In genomic region chr4:134555956-134556580, GRCm38 (mm10) we compare ENCODE assay signal across 9 mouse cellular contexts. TPM values are rescaled to one million over a fixed set of nuclear protein-coding genes. Genes with fewer than 3 reads are reported as not detected.
DNase-seq lines count a peak whose midpoint lies in the region; ATAC-seq and TF ChIP-seq lines count a peak whose summit lies in the region.
"Had no signal": no experiment of that assay in that cellular context is flagged by ENCODE, and none has a peak within 500 bp of the region (broad histone marks: within the 10 kb centered on the region; RNA-seq: fewer than 3 reads in every experiment).

No protein-coding gene starts in this region.

- H3K9ac ChIP-seq in forebrain, postnatal 0 days, result no peak overlapping the region
- no peak overlapping the region for H3K9ac ChIP-seq in forebrain, embryonic 15.5 days (replicated peaks)
- no peak overlapping the region for H3K9ac ChIP-seq in liver, adult 2 months (ENCODE audit: low read depth, low read length)
- no peak overlapping the region for H3K9ac ChIP-seq in liver, embryonic 11.5 days (ENCODE audit: low read depth, low read length)
- no peak overlapping the region for H3K9ac ChIP-seq in ES-Bruce4 (ENCODE audit: low read depth, poor library complexity, severe bottlenecking)
- no peak overlapping the region for H3K9ac ChIP-seq in embryonic facial prominence, embryonic 11.5 days (replicated peaks; ENCODE audit: low read length)
- no peak overlapping the region for H3K9ac ChIP-seq in midbrain, embryonic 13.5 days (replicated peaks)
- H3K9ac ChIP-seq: heart, embryonic 13.5 days had no signal

- H3K27me3 ChIP-seq in forebrain, postnatal 0 days (ENCODE audit: insufficient read depth, low read length), result no peaks in the 10 kb centered on the region
- H3K27me3 ChIP-seq in forebrain, embryonic 15.5 days, result no peaks in the 10 kb centered on the region
- no peaks in the 10 kb centered on the region for H3K27me3 ChIP-seq in liver, adult 2 months (ENCODE audit: control insufficient read depth, insufficient read depth, low read length)
- no peaks in the 10 kb centered on the region for H3K27me3 ChIP-seq in liver, embryonic 11.5 days (replicated peaks; ENCODE audit: control insufficient read depth, insufficient read depth, low read length)
- peaks cover 1% of the 10 kb centered on the region; the same call in 1 of the 2 replicates for H3K27me3 ChIP-seq in ES-Bruce4 (ENCODE audit: control insufficient read depth, insufficient read depth, low read length, poor library complexity, severe bottlenecking)
- no peaks in the 10 kb centered on the region for H3K27me3 ChIP-seq in embryonic facial prominence, embryonic 11.5 days (ENCODE audit: control insufficient read depth, insufficient read depth, low read length)
- no peaks in the 10 kb centered on the region for H3K27me3 ChIP-seq in midbrain, embryonic 13.5 days
- H3K27me3 ChIP-seq: heart, embryonic 13.5 days had no signal

- H3K79me2 ChIP-seq in liver, adult 2 months (ENCODE audit: control insufficient read depth, insufficient read depth, low read length), result no peaks in the 10 kb centered on the region

- WGBS in forebrain, postnatal 0 days, result 59% methylated on average over 8 of the region's 8 CpGs
- WGBS in forebrain, embryonic 15.5 days, result 55% methylated on average over 8 of the region's 8 CpGs
- WGBS in liver, adult 2 months, result 75% methylated on average over 8 of the region's 8 CpGs
- 67% methylated on average over 7 of the region's 8 CpGs for WGBS in liver, embryonic 11.5 days
- 70% methylated on average over 8 of the region's 8 CpGs for WGBS in embryonic facial prominence, embryonic 11.5 days
- WGBS in midbrain, embryonic 13.5 days, result 57% methylated on average over 8 of the region's 8 CpGs

- no peak overlapping the region for H3K4me2 ChIP-seq in forebrain, postnatal 0 days (ENCODE audit: low read depth)
- H3K4me2 ChIP-seq in forebrain, embryonic 15.5 days (replicated peaks), result no peak overlapping the region
- H3K4me2 ChIP-seq in liver, embryonic 11.5 days, result no peak overlapping the region
- no peak overlapping the region for H3K4me2 ChIP-seq in embryonic facial prominence, embryonic 11.5 days (ENCODE audit: low read depth, low read length)
- no peak overlapping the region for H3K4me2 ChIP-seq in midbrain, embryonic 13.5 days (replicated peaks)
- H3K4me2 ChIP-seq: heart, embryonic 13.5 days had no signal

- peak; percentile 55 for DNase-seq in forebrain, postnatal 0 days
- no peak for DNase-seq in liver, adult 2 months (ENCODE audit: extremely low read depth, low read depth, low spot score)
- DNase-seq in liver, embryonic 11.5 days (ENCODE audit: low spot score), result no peak
- peak; percentile 44 for DNase-seq in embryonic facial prominence, embryonic 11.5 days (ENCODE audit: low spot score)

- no peaks in the 10 kb centered on the region for H3K4me1 ChIP-seq in forebrain, postnatal 0 days (ENCODE audit: insufficient read depth)
- H3K4me1 ChIP-seq in forebrain, embryonic 15.5 days, result peaks cover 22% of the 10 kb centered on the region
- H3K4me1 ChIP-seq in liver, adult 2 months (ENCODE audit: control insufficient read depth, insufficient read depth, low read length), result no peaks in the 10 kb centered on the region
- peaks cover 10% of the 10 kb centered on the region for H3K4me1 ChIP-seq in liver, embryonic 11.5 days (replicated peaks; ENCODE audit: control insufficient read depth, insufficient read depth, low read length)
- peaks cover 2% of the 10 kb centered on the region for H3K4me1 ChIP-seq in ES-Bruce4 (ENCODE audit: control insufficient read depth, insufficient read depth, low read length)
- H3K4me1 ChIP-seq in embryonic facial prominence, embryonic 11.5 days (ENCODE audit: control insufficient read depth, insufficient read depth, low read length), result no peaks in the 10 kb centered on the region
- peaks cover 21% of the 10 kb centered on the region for H3K4me1 ChIP-seq in midbrain, embryonic 13.5 days (replicated peaks)

- peak; percentile 62 for TF ChIP-seq CTCF in forebrain, postnatal 0 days (IDR thresholded peaks at IDR 0.05; ENCODE audit: low read depth)
- peak; percentile 46 for TF ChIP-seq CTCF in liver, adult 2 months (IDR thresholded peaks at IDR 0.05; ENCODE audit: low read depth, low read length)
- TF ChIP-seq CTCF in ES-Bruce4 (IDR thresholded peaks at IDR 0.05; ENCODE audit: low read depth, low read length), result peak; percentile 71

- no peaks in the 10 kb centered on the region for H3K36me3 ChIP-seq in forebrain, postnatal 0 days (ENCODE audit: insufficient read depth)
- H3K36me3 ChIP-seq in forebrain, embryonic 15.5 days, result no peaks in the 10 kb centered on the region
- no peaks in the 10 kb centered on the region for H3K36me3 ChIP-seq in liver, adult 2 months (ENCODE audit: control insufficient read depth, insufficient read depth, low read length)
- H3K36me3 ChIP-seq in liver, embryonic 11.5 days (ENCODE audit: control insufficient read depth, insufficient read depth, low read length), result no peaks in the 10 kb centered on the region
- H3K36me3 ChIP-seq in ES-Bruce4 (ENCODE audit: control insufficient read depth, insufficient read depth, low read length, poor library complexity, severe bottlenecking), result no peaks in the 10 kb centered on the region
- no peaks in the 10 kb centered on the region for H3K36me3 ChIP-seq in embryonic facial prominence, embryonic 11.5 days (replicated peaks; ENCODE audit: control insufficient read depth, insufficient read depth, low read depth, low read length)
- H3K36me3 ChIP-seq in midbrain, embryonic 13.5 days, result no peaks in the 10 kb centered on the region

- TF ChIP-seq POLR2A in liver, adult 2 months (IDR thresholded peaks at IDR 0.05; ENCODE audit: extremely low read depth, insufficient read depth, low read length), result no peak
- TF ChIP-seq POLR2A in ES-Bruce4 (IDR thresholded peaks at IDR 0.05; ENCODE audit: insufficient read depth, low read length), result no peak

- no peak overlapping the region for H3K27ac ChIP-seq in forebrain, postnatal 0 days (ENCODE audit: low read depth, low read length)
- no peak overlapping the region for H3K27ac ChIP-seq in forebrain, embryonic 15.5 days (replicated peaks)
- H3K27ac ChIP-seq in liver, adult 2 months (replicated peaks; ENCODE audit: insufficient read depth, low read depth, low read length), result no peak overlapping the region
- no peak overlapping the region for H3K27ac ChIP-seq in liver, embryonic 11.5 days (ENCODE audit: low read depth, low read length)
- H3K27ac ChIP-seq in ES-Bruce4 (ENCODE audit: insufficient read depth, low read length), result no peak overlapping the region
- H3K27ac ChIP-seq in embryonic facial prominence, embryonic 11.5 days (replicated peaks; ENCODE audit: low read depth, low read length), result no peak overlapping the region
- no peak overlapping the region for H3K27ac ChIP-seq in midbrain, embryonic 13.5 days
- H3K27ac ChIP-seq: heart, embryonic 13.5 days had no signal

- H3K4me3 ChIP-seq in forebrain, postnatal 0 days (ENCODE audit: low read depth, low read length), result no peak overlapping the region
- H3K4me3 ChIP-seq in forebrain, embryonic 15.5 days, result no peak overlapping the region
- no peak overlapping the region for H3K4me3 ChIP-seq in liver, adult 2 months (ENCODE audit: insufficient read depth, low read depth, low read length)
- no peak overlapping the region for H3K4me3 ChIP-seq in liver, embryonic 11.5 days (ENCODE audit: low read depth, low read length)
- H3K4me3 ChIP-seq in ES-Bruce4 (ENCODE audit: low read depth, low read length), result no peak overlapping the region
- H3K4me3 ChIP-seq in embryonic facial prominence, embryonic 11.5 days (ENCODE audit: low read depth, low read length), result no peak overlapping the region
- no peak overlapping the region for H3K4me3 ChIP-seq in midbrain, embryonic 13.5 days (replicated peaks)
- H3K4me3 ChIP-seq: heart, embryonic 13.5 days had no signal

- no peak for ATAC-seq in forebrain, postnatal 0 days
- ATAC-seq in forebrain, embryonic 15.5 days (replicated peaks), result no peak
- ATAC-seq in liver, embryonic 11.5 days (replicated peaks; ENCODE audit: low FRiP score), result no peak
- no peak for ATAC-seq in embryonic facial prominence, embryonic 11.5 days (replicated peaks; ENCODE audit: insufficient number of reproducible peaks, low FRiP score, low TSS enrichment, low read depth)
- ATAC-seq in frontal cortex, adult (ENCODE audit: low TSS enrichment), result no peak
- ATAC-seq in midbrain, embryonic 13.5 days, result no peak

- no peak for TF ChIP-seq EP300 in ES-Bruce4 (IDR thresholded peaks at IDR 0.05; ENCODE audit: insufficient read depth, low read depth, low read length)

- no peaks in the 10 kb centered on the region for H3K9me3 ChIP-seq in forebrain, postnatal 0 days (ENCODE audit: low read length)
- no peaks in the 10 kb centered on the region for H3K9me3 ChIP-seq in forebrain, embryonic 15.5 days
- no peaks in the 10 kb centered on the region for H3K9me3 ChIP-seq in liver, embryonic 11.5 days (ENCODE audit: control insufficient read depth, low read length)
- no peaks in the 10 kb centered on the region for H3K9me3 ChIP-seq in ES-Bruce4 (replicated peaks; ENCODE audit: control insufficient read depth, insufficient read depth, low read length, poor library complexity, severe bottlenecking)
- no peaks in the 10 kb centered on the region for H3K9me3 ChIP-seq in embryonic facial prominence, embryonic 11.5 days (replicated peaks; ENCODE audit: control insufficient read depth, low read length)
- H3K9me3 ChIP-seq in midbrain, embryonic 13.5 days, result no peaks in the 10 kb centered on the region
- H3K9me3 ChIP-seq: heart, embryonic 13.5 days had no signal

RNA-seq across cellular contexts. Expression of gene Selenon, which starts 4.1 kb away (rescaled TPM):
- 17.1 and 17.9 TPM in 2 replicates for total RNA-seq in forebrain, postnatal 0 days (2014; rRNA removed)
- 11.8 and 13.4 TPM in 2 replicates for polyA plus RNA-seq in forebrain, postnatal 0 days (2015; fragmentation: Nextera tagmentation; extraction: Ambion mirVana)
- polyA plus RNA-seq in forebrain, embryonic 15.5 days (2015; fragmentation: Nextera tagmentation; extraction: Ambion mirVana), result 11.8 and 27.5 TPM in 2 replicates
- total RNA-seq in liver, adult 2 months (2014; rRNA removed), result 0.74 and 1.1 TPM in 2 replicates
- 1.2 and 2.4 TPM in 2 replicates for polyA plus RNA-seq in liver, adult 2 months (2012; rRNA removed)
- polyA plus RNA-seq in liver, embryonic 11.5 days (2014; fragmentation: Nextera tagmentation; extraction: Ambion mirVana), result 12.4 and 13.1 TPM in 2 replicates
- 21.6 and 23.0 TPM in 2 replicates for polyA plus RNA-seq in ES-Bruce4 (2011; ENCODE audit: insufficient read depth, insufficient read length, low read depth, missing spikeins)
- polyA plus RNA-seq in embryonic facial prominence, embryonic 11.5 days (2014; fragmentation: Nextera tagmentation; extraction: Ambion mirVana), result 23.6 and 34.4 TPM in 2 replicates
- 11.1 and 11.5 TPM in 2 replicates for polyA plus RNA-seq in midbrain, embryonic 13.5 days (2015; fragmentation: Nextera tagmentation; extraction: Ambion mirVana)

RNA-seq across cellular contexts. Expression of gene Mtfr1l, which starts 20.9 kb away (rescaled TPM):
- 116 and 119 TPM in 2 replicates for total RNA-seq in forebrain, postnatal 0 days (2014; rRNA removed)
- polyA plus RNA-seq in forebrain, postnatal 0 days (2015; fragmentation: Nextera tagmentation; extraction: Ambion mirVana), result 191 and 194 TPM in 2 replicates
- 157 and 161 TPM in 2 replicates for polyA plus RNA-seq in forebrain, embryonic 15.5 days (2015; fragmentation: Nextera tagmentation; extraction: Ambion mirVana)
- total RNA-seq in liver, adult 2 months (2014; rRNA removed), result 50.9 and 55.1 TPM in 2 replicates
- 80.1 and 96.7 TPM in 2 replicates for polyA plus RNA-seq in liver, adult 2 months (2012; rRNA removed)
- 107 and 114 TPM in 2 replicates for polyA plus RNA-seq in liver, embryonic 11.5 days (2014; fragmentation: Nextera tagmentation; extraction: Ambion mirVana)
- 50.5 and 51.9 TPM in 2 replicates for polyA plus RNA-seq in ES-Bruce4 (2011; ENCODE audit: insufficient read depth, insufficient read length, low read depth, missing spikeins)
- 137 and 138 TPM in 2 replicates for polyA plus RNA-seq in embryonic facial prominence, embryonic 11.5 days (2014; fragmentation: Nextera tagmentation; extraction: Ambion mirVana)
- 149 and 155 TPM in 2 replicates for polyA plus RNA-seq in midbrain, embryonic 13.5 days (2015; fragmentation: Nextera tagmentation; extraction: Ambion mirVana)

RNA-seq across cellular contexts. Expression of gene Aunip, which starts 45.3 kb away (rescaled TPM):
- 1.2 and 1.8 TPM in 2 replicates for total RNA-seq in forebrain, postnatal 0 days (2014; rRNA removed)
- 1.1 and 1.3 TPM in 2 replicates for polyA plus RNA-seq in forebrain, postnatal 0 days (2015; fragmentation: Nextera tagmentation; extraction: Ambion mirVana)
- 5.1 and 6.8 TPM in 2 replicates for polyA plus RNA-seq in forebrain, embryonic 15.5 days (2015; fragmentation: Nextera tagmentation; extraction: Ambion mirVana)
- 0.09 and 0.34 TPM in 2 replicates for total RNA-seq in liver, adult 2 months (2014; rRNA removed)
- polyA plus RNA-seq in liver, adult 2 months (2012; rRNA removed), result not detected in 2 replicates
- polyA plus RNA-seq in liver, embryonic 11.5 days (2014; fragmentation: Nextera tagmentation; extraction: Ambion mirVana), result 15.9 and 18.5 TPM in 2 replicates
- polyA plus RNA-seq in ES-Bruce4 (2011; ENCODE audit: insufficient read depth, insufficient read length, low read depth, missing spikeins), result 32.4 and 38.3 TPM in 2 replicates
- polyA plus RNA-seq in embryonic facial prominence, embryonic 11.5 days (2014; fragmentation: Nextera tagmentation; extraction: Ambion mirVana), result 7.0 and 8.3 TPM in 2 replicates
- 3.9 and 4.4 TPM in 2 replicates for polyA plus RNA-seq in midbrain, embryonic 13.5 days (2015; fragmentation: Nextera tagmentation; extraction: Ambion mirVana)

RNA-seq across cellular contexts. Expression of gene Paqr7, which starts 59.6 kb away (rescaled TPM):
- 33.9 and 36.6 TPM in 2 replicates for total RNA-seq in forebrain, postnatal 0 days (2014; rRNA removed)
- polyA plus RNA-seq in forebrain, postnatal 0 days (2015; fragmentation: Nextera tagmentation; extraction: Ambion mirVana), result 21.3 and 28.1 TPM in 2 replicates
- polyA plus RNA-seq in forebrain, embryonic 15.5 days (2015; fragmentation: Nextera tagmentation; extraction: Ambion mirVana), result 10.8 and 12.3 TPM in 2 replicates
- total RNA-seq in liver, adult 2 months (2014; rRNA removed), result 18.7 and 20.3 TPM in 2 replicates
- polyA plus RNA-seq in liver, adult 2 months (2012; rRNA removed), result 46.1 and 58.5 TPM in 2 replicates
- polyA plus RNA-seq in liver, embryonic 11.5 days (2014; fragmentation: Nextera tagmentation; extraction: Ambion mirVana), result 2.5 and 3.0 TPM in 2 replicates
- 1.5 and 3.4 TPM in 2 replicates for polyA plus RNA-seq in ES-Bruce4 (2011; ENCODE audit: insufficient read depth, insufficient read length, low read depth, missing spikeins)
- polyA plus RNA-seq in embryonic facial prominence, embryonic 11.5 days (2014; fragmentation: Nextera tagmentation; extraction: Ambion mirVana), result 0.87 and 0.93 TPM in 2 replicates
- polyA plus RNA-seq in midbrain, embryonic 13.5 days (2015; fragmentation: Nextera tagmentation; extraction: Ambion mirVana), result 10.8 and 12.8 TPM in 2 replicates

Comparison
In these comparisons a context has a peak if more than half of its experiments do, and no peak if none do; other contexts are left out.
1. DNase-seq: peak in forebrain, postnatal 0 days (single experiment) and embryonic facial prominence, embryonic 11.5 days (single experiment); none in liver, adult 2 months (single experiment) and liver, embryonic 11.5 days (single experiment).
2. Peak in every context shown above with its lines, with median percentiles within 50 percentile points of each other: CTCF ChIP-seq.